Mouse (Mus musculus): ENCODE results near the gene Helb. TPM values are rescaled to one million over a fixed set of nuclear protein-coding genes. Genes with fewer than 3 reads are reported as not detected.
A peak's percentile ranks its signal among the peaks of the same experiment; 100 is the strongest.
"Not testable (repeated sequence)": the region's sequence is repeated elsewhere in the genome, so short reads cannot be mapped to it uniquely, and the experiment has no call there.

The Helb gene
- 1 to 10 TPM; 3.8 to 4.6 TPM for total RNA-seq (2021)
- long read RNA-seq, experiment 1: 0 reads
- long read RNA-seq, experiment 2: 0 reads

DNA sequence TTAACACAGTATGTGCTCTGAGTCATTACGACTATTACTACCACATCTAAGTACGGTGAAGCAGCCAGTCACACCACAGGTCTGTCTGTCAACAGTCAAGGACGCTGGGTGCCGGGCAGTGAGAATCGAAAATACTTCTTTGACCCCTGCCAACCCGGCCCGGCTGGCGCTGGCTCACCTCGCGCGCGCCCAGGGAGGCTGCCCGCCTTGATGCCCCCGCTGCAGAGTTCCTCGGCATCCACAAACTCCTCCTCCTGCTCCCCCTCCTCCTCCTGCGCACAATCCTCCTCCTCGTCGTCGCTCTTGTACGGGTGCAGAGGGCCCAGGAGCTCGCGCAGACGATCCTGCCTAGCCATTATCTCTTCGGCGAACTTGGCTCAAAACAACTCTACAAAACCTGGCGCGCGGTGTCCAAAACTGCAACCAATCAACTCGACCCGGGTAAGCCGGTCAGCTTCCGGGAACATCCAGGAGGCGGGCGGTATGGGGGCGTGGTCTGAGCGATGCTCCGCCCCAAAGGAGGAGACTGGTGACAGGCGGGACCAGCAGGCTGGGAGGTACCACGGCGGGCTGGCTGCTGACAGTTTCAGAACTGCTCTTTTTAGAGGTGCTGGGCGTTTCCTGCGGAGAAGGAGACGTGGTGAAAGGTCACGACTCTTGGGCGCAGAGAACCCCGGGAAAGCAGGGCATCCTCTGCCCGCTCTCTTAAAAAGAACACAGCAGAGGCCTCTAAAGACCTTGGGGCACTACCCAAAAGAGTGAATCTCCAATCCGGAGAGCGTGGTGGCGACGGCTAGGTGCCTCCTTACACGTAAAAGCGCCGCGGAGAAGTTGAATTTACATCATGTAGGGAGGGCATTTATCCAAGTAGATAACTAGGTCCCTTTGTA is at the start of gene Helb:
Helb (minus strand) TSS at position 481 of the 890 bp plus-strand sequence.
- peak; percentile 94 to 95 for DNase-seq (ENCODE audit: low spot score in 2 of 2)

DNA sequence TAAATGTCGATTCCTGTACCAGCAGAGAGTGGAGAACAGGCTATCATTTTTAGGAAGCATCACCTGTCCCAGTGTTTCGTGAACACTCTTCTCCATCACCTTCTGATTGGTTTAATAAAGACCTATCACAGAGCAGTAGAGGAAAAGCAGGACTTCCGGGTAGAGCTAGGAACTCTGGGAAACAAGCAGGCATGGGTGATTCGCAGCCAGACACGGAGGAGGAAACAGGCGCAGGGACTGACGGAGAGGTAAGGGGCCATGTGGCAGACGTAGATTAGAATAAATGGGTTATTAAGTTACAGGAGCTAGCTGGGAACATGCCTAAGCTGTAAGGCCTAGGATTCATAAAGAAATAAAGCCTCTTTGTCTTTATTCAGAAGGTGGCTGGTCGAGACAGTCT is 47.7 kb upstream of the Helb start:
- DNase-seq (ENCODE audit: low spot score in 2 of 2): no peak

GRCm38 (mm10) chr10:120153911-120154310 is 41.1 kb upstream of the Helb start:
- no peak for DNase-seq (ENCODE audit: low spot score in 2 of 2)

DNA sequence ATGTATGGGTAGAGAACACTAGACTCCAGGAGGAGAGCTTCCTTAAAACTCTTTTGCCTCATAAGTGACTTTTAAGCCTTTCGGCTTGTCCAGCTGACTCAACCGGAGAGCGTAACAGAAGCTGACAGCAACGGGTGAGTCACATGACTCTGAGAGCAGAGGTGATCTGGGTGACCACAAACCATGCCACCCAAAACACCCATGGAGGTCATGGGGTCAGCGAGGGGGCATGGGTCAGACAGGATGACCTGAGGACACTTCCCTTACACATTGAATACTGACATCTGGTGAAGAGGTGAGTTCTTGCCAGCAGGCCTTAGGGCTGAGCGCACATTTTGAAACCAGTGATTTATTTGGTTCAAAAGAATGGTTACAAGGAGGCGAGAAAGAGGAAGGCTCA is 38.9 kb upstream of the Helb start:
- DNase-seq (ENCODE audit: low spot score in 2 of 2): no peak

DNA sequence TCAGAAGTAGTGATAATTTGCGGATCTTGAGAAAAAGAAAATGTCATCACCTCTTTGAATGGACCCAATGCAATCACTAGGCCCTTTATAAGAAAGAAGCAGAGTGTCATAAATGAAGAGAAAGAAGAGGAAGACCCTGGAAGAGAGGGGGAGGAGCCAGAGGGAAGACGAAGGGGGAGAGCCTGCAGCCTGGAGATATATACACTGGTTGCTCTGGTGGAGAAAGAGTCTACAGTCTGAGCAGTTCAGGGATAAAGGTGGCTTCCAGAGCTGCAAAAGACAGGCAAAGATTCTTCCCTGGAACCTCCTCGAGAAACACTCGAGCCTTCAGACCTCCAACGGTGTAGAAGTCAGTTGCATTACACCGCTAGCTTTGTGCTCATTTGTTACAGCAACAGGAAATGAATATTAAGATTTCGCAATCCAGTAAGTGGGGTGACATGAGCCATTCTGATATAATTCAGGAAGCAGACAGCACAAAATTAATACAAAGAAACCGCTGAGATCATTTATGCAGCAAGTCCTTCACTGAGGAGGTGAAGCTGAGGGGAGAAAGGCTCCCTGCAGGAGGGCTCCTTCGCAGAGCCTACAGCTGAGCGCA is 28.2 kb upstream of the Helb start:
- DNase-seq (ENCODE audit: low spot score in 2 of 2): no peak

GRCm38 (mm10) chr10:120140193-120140592 is 27.4 kb upstream of the Helb start:
- no peak for DNase-seq (ENCODE audit: low spot score in 2 of 2)

- no peak for DNase-seq (ENCODE audit: low spot score in 2 of 2)
Observed at GRCm38 (mm10) chr10:120136020-120136562, 23.3 kb upstream of the Helb start.

- DNase-seq (ENCODE audit: low spot score in 2 of 2): no peak
Observed at GRCm38 (mm10) chr10:120133697-120134096, 20.9 kb upstream of the Helb start.

- DNase-seq (ENCODE audit: low spot score in 2 of 2): peak; percentile 43 to 60
Observed at GRCm38 (mm10) chr10:120130621-120131020, 17.8 kb upstream of the Helb start.

GRCm38 (mm10) chr10:120128601-120129277 is 16.0 kb upstream of the Helb start:
- no peak for DNase-seq (ENCODE audit: low spot score in 2 of 2)

DNA sequence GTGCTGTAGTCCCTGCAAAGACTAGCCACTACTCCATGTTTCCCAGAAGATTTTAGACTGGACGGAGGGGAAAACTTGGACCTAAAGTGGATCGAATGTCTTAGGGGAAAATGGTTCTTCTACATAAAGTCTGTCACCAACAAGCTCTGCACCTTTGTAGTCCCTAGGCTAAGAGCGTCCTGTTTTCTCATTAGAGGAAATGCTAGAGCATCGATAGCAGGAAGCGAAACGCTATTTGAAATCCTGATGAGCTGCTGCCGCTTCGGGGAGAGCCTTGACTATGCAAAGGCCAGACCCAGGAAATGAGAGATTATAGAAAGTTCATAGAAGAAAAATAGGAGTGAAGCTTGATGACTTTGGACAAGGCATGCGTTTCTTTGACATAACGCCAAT is 12.7 kb upstream of the Helb start:
- DNase-seq (ENCODE audit: low spot score in 2 of 2): no peak

DNA sequence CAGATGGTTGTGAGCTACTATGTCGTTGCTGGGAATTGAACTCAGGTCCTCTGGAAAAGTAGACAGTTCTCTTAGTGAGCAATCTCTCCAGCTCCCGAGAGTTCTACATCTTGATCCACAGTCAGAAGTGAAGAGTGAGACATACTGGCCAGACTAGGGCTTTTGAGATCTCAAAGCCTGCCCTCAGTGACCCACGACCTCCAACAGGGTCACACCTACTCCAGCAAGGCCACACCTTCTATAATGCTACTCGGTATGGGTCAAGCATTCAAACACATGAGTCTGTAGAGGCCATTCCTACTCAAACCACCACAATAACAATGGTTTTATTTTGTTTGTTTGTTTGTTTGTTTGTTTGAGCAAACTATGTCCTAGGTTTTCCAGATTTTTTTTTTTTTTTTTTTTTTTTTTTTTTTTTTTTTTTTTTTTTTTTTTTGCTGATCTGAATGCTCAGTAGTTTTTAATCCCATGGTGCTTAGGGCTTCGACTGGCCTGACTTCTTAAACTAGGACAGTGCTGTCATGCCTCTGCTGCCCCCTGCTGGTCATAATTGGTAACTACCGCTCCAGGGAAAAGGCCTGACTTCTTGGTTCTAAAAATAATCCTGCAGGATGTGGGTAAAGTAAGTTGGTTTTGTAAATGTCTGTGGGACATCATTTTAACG is 12.1 kb upstream of the Helb start:
- DNase-seq (ENCODE audit: low spot score in 2 of 2): peak; percentile 85 to 90

DNA sequence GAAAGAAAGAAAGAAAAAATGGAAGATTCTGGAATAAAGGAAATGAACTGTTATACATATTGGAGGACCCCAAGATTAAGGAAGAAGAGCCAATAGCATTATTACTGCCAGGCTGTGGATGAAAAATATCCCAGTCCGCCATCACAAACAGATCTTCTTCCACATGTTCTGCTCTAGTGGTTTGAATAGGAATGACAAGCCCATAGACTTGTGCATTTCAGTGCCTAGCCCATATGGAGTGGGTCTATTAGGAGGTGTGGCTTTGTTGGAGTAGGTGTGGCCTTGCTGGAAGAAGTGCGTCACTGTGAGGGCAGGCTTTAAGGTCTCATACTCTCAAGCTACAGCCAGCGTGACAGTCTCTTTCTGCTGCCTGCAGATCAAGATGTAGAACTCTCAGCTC is 10.9 kb upstream of the Helb start:
- no peak for DNase-seq (ENCODE audit: low spot score in 2 of 2)

DNA sequence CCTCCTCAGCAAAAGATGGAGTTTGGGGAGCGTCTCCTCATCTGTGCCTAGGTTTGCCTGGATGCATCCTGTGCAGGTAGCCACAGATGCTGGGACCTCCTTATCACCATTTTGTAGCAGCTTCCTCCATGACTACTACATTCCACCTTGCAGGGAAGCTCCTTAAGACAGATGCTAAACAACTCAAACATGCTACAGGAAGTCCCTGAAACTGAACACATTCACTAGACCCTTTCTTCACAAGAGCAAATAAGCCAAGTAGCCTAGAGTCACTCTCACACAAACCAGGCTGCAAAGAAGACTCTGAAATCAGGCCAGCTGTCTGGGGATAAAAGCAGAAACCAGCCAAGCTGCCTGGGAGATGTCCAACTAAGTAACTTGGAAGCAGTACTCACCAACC is 2.5 kb upstream of the Helb start:
- no peak for DNase-seq (ENCODE audit: low spot score in 2 of 2)

- no peak for DNase-seq (ENCODE audit: low spot score in 2 of 2)
Observed at GRCm38 (mm10) chr10:120114493-120114892, 1.7 kb upstream of the Helb start.

- no peak for DNase-seq (ENCODE audit: low spot score in 2 of 2)
Observed at GRCm38 (mm10) chr10:120113980-120114379, 1.2 kb upstream of the Helb start.

DNA sequence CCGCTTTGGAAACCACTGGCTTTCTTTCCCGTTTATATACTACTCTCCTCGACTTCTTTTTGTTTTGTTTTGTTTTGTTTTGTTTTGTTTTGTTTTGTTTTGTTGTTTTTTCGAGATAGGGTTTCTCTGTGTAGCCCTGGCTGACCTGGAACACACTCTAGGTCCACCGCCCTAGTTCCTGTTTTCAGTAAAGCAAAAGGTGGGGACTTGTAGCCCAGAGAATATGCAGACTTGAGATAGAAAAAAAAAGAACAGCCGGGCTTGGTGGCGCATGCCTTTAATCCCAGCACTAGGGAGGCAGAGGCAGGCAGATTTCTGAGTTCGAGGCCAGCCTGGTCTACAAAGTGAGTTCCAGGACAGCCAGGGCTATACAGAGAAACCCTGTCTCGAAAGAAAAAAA is 695 bp upstream of the Helb start:
- DNase-seq (ENCODE audit: low spot score in 2 of 2): not testable (repeated sequence)

GRCm38 (mm10) chr10:120111691-120112319 is 982 bp downstream of the Helb start:
- no peak for DNase-seq (ENCODE audit: low spot score in 2 of 2)

GRCm38 (mm10) chr10:120100806-120101205 is 12.0 kb downstream of the Helb start:
- DNase-seq (ENCODE audit: low spot score in 2 of 2): no peak

DNA sequence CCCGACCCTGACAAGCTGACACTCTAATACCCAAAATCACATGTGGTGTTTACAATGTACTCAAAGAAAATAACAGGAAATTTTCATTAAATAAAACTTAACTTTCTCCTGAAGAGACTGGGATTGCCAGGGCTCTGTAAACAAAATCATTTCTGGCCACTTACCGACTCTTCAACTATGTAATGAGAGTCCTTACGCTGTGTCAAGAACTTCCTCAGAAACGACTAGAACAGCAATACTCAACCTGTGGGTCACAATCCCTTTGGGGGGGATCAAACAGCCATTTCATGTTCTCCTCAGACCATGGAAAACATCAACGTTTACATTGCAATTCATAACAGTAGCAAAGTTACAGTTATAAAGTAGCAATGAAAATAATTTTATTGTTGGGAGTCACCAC is 15.2 kb downstream of the Helb start:
- DNase-seq (ENCODE audit: low spot score in 2 of 2): no peak

DNA sequence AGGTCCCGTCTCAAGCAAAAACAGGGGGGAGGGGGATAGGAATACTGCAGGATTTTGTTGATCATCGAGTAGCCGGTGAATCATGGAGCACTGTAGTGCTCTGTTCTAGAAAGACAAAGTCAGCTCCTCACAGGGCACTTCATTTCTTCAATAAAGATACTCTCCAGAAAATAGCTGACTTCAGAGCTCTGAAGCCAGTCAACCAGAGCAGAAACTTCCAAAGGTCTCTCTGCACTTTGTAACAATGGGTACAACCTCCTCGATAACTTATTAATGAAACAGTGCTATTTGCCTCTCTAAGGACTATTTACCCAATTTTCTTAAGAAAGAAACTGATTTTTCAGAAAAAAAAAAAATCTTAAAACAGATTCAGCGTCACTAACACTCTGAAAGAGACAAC is 17.1 kb downstream of the Helb start:
- no peak for DNase-seq (ENCODE audit: low spot score in 2 of 2)

Data from layer of hippocampus, postnatal 14 days (tissue).